Mouse (Mus musculus): ENCODE measurements around the gene Trim12a. TPM values are rescaled to one million over a fixed set of nuclear protein-coding genes. Genes with fewer than 3 reads are reported as not detected.
"Not testable (repeated sequence)": the region's sequence is repeated elsewhere in the genome, so short reads cannot be mapped to it uniquely, and the experiment has no call there.

Gene Trim12a
- total RNA-seq (2021), result 1 to 10 TPM; 1.4 to 2.2 TPM
- long read RNA-seq, experiment 1, result 0 reads
- long read RNA-seq, experiment 2, partial matches to known transcripts, result 0 of 1 reads
- long read RNA-seq, experiment 2, other reads (novel, unspliced or antisense), result 1 of 1 reads

- DNase-seq (ENCODE audit: low spot score in 2 of 2); intact Hi-C loops (cut with DNase I): not testable (repeated sequence)
Measured at GRCm38 (mm10) chr7:104315369-104316080, at the start of gene Trim12a. Gene Trim12a, minus strand, starts transcription at chr7:104315466.

DNA sequence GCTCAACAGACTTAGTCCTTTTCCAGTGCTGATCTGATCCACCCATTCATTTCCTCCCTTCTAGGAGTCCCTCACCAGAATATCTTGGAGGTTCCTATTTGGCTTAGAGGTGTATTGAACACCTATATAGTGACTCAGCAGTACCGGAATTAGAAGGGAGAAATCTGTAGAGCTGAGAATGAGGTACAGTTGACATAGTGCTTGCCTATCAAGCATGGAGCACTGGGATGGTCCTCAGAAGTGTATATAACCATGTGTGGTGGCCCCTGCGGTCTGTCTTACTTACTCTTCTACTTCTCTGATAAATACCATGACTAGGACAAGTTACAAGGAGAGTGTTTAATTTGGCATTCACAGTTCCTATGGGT is 38.3 kb upstream of the Trim12a start:
- no peak for DNase-seq (ENCODE audit: low spot score in 2 of 2)
- intact Hi-C loops (cut with DNase I), result no loop called here

GRCm38 (mm10) chr7:104352717-104353599 is 37.7 kb upstream of the Trim12a start, which contains the start of gene Trim12c:
Gene Trim12c, minus strand, starts transcription at chr7:104353362.
- intact Hi-C loops (cut with DNase I), result no loop called here
- peak; percentile 8 to 26 for DNase-seq (ENCODE audit: low spot score in 2 of 2)

GRCm38 (mm10) chr7:104348043-104348442 is 32.8 kb upstream of the Trim12a start:
- DNase-seq (ENCODE audit: low spot score in 2 of 2); intact Hi-C loops (cut with DNase I): not testable (repeated sequence)

DNA sequence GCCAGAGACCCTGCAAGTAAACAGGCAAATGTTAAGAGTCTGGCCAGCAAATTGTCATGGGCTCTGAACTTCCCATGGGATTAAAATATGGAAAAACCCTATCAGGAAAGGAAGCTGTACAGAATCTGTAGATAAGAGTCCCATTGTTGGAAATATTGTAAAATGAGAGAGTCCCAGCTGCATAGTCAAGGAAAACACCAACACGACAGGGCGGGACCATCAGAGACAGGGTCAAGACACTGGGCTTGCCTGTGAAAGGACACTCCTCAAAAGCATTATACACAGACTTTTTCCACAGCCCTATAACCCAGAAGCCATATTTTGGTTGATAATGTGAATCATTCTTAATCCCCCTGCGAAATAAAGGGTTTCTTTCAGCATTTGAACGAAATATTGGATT is 25.5 kb upstream of the Trim12a start:
- DNase-seq (ENCODE audit: low spot score in 2 of 2); intact Hi-C loops (cut with DNase I): not testable (repeated sequence)

- not testable (repeated sequence) for DNase-seq (ENCODE audit: low spot score in 2 of 2)
Measured at GRCm38 (mm10) chr7:104335547-104335946, 20.3 kb upstream of the Trim12a start.

GRCm38 (mm10) chr7:104329171-104329570 is 13.9 kb upstream of the Trim12a start, which contains the start of gene Trim34b:
Gene Trim34b, plus strand, starts transcription at chr7:104329471.
- DNase-seq (ENCODE audit: low spot score in 2 of 2); intact Hi-C loops (cut with DNase I): not testable (repeated sequence)

More at GRCm38 (mm10) chr7:104335547-104335946, 20.3 kb upstream of the Trim12a start:
- intact Hi-C loops (cut with DNase I), result not testable (repeated sequence)

- DNase-seq (ENCODE audit: low spot score in 2 of 2), result no peak
- intact Hi-C loops (cut with DNase I), result no loop called here
Measured at GRCm38 (mm10) chr7:104322028-104322427, 6.8 kb upstream of the Trim12a start.

DNA sequence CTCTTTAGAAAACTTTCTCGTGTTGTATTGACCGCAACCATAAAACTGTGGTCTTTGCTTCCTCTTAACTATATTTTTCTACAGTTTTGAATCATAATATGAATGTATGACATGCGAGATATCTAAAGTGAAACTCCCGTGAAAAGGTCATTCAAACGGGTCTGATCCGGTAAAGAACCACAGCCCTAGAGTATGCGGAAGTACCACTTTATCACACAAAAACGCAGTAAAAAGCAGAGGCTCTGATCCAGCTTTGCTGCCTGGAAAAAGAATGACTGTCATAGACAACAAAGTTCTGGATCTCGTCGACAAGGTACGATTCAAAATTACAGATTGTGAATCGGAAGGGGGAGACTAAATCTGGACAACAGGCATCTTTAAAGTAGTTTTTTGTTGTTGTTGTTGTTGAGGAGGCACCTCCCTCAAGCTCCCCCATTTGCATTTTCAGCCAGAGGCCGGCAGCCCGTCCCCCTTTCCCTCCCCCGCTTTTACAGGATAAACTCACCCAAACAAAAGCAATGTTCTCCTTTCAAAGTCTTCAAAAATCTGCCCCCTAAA is 391 bp downstream of the Trim12a start:
- intact Hi-C loops (cut with DNase I), result no loop called here
- no peak for DNase-seq (ENCODE audit: low spot score in 2 of 2)

- intact Hi-C loops (cut with DNase I), result no loop called here
- DNase-seq (ENCODE audit: low spot score in 2 of 2), result no peak
Measured at GRCm38 (mm10) chr7:104291638-104292400, 23.4 kb downstream of the Trim12a start.

DNA sequence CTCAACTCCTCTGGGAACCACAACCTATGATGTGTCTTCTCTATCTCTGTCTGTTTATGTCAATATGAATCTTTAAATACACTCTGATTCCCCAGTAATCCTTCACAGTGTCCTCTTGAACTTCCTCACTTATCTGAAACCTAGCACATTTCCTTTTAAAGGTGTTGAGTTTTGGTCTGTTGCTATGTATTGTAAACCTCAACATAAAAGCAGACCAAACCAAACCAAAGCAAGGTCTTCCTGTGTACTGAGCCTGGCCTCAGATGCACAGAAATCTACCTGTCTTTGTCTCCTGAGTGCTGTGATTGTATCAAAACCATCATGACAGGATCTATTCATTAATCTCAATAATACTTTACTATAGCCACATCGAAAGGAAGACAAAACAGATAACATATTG is 24.6 kb downstream of the Trim12a start:
- no peak for DNase-seq (ENCODE audit: low spot score in 2 of 2)
- intact Hi-C loops (cut with DNase I), result no loop called here

GRCm38 (mm10) chr7:104287576-104288443 is 27.5 kb downstream of the Trim12a start, which contains the start of gene Trim5:
Gene Trim5, minus strand, starts transcription at chr7:104288094.
- DNase-seq (ENCODE audit: low spot score in 2 of 2); intact Hi-C loops (cut with DNase I): not testable (repeated sequence)

GRCm38 (mm10) chr7:104279361-104279760 is 35.9 kb downstream of the Trim12a start:
- intact Hi-C loops (cut with DNase I), result not testable (repeated sequence)

DNA sequence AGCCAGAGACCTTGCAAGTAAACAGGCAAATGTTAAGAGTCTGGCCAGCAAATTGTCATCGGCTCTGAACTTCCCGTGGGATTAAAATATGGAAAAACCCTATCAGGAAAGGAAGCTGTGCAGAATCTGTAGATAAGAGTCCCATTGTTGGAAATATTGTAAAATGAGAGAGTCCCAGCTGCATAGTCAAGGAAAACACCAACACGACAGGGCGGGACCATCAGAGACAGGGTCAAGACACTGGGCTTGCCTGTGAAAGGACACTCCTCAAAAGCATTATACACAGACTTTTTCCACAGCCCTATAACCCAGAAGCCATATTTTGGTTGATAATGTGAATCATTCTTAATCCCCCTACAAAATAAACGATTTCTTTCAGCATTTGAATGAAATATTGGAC is 49.9 kb downstream of the Trim12a start:
- intact Hi-C loops (cut with DNase I); DNase-seq (ENCODE audit: low spot score in 2 of 2): not testable (repeated sequence)

More at GRCm38 (mm10) chr7:104279361-104279760, 35.9 kb downstream of the Trim12a start:
- not testable (repeated sequence) for DNase-seq (ENCODE audit: low spot score in 2 of 2)

DNA sequence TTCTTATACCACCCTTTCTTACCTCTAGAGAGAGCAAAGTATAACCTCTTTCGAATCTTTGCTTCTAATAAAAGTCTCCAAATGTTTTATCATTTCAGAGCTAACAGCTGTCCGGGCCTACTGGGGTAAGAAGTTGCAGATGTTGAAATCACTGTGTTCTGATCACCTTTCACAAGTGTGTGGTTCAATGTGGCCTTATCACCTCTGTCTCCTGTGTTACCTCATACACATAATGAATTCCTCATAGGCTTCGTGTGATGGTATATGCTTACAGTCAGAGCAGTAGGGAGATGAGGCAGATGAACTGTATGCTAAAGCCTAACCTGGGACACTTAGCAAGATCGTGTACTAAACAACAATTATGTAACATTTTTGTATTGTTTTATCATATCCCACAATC is 54.9 kb downstream of the Trim12a start:
- DNase-seq (ENCODE audit: low spot score in 2 of 2); intact Hi-C loops (cut with DNase I): not testable (repeated sequence)

All from left cerebral cortex, postnatal 14 days (tissue).